Mouse (Mus musculus) macrophage (primary cell): Measurements from ENCODE around the gene Tmem273. TPM values are rescaled to one million over a fixed set of nuclear protein-coding genes. Genes with fewer than 3 reads are reported as not detected.

Experiments
- H3K27ac ChIP-seq: fragments of 350-480 bp; formaldehyde crosslinking; 2 replicates; pipeline ENCODE4 v1.9.0; 2021
- H3K36me3 ChIP-seq: fragments of 350-480 bp; formaldehyde crosslinking; 2 replicates; pipeline ENCODE4 v1.9.0; 2021; ENCODE audit errors: inconsistent target
- H3K4me3 ChIP-seq: fragments of 350-480 bp; formaldehyde crosslinking; 2 replicates; pipeline ENCODE4 v1.9.0; 2021; ENCODE audit errors: inconsistent target
- H3K79me2 ChIP-seq: fragments of 350-480 bp; formaldehyde crosslinking; 2 replicates; pipeline ENCODE4 v1.9.0; 2021; ENCODE audit errors: inconsistent target
- WGBS: methylation state at CpG from one replicate; pipeline ENCODE4 v1.1.7; 2026; ENCODE audit warnings: inconsistent platforms; ENCODE audit not compliant: missing documents; 5-methylcytosine and 5-hydroxymethylcytosine counted together
- polyA plus RNA-seq: library from polyadenylated mRNA; stranded (reverse); fragments of 250-400 nt; gene quantifications from 3 replicates; pipeline ENCODE4 v1.2.4, GENCODE M21; 2018; ENCODE audit warnings: inconsistent platforms

The Tmem273 gene
- polyA plus RNA-seq, 1 experiment from 2014 or later, result 50.0 TPM

GRCm38 (mm10) chr14:32823861-32824260 is 38.1 kb downstream of the Tmem273 start:
- Histone ChIP-seq H3K36me3 (no peaks in the 10 kb centered on the region), H3K4me3 (no peak overlapping the region), H3K27ac (no peak overlapping the region), H3K79me2 (no peaks in the 10 kb centered on the region)
- 20% methylated on average over 3 of the region's 3 CpGs for WGBS

- WGBS, result 77% methylated on average over 14 of the region's 14 CpGs
- Histone ChIP-seq H3K36me3 (no peaks in the 10 kb centered on the region), H3K79me2 (no peaks in the 10 kb centered on the region), H3K4me3 (no peak overlapping the region), H3K27ac (no peak overlapping the region)
These were observed 38.7 kb downstream of the Tmem273 start for GRCm38 (mm10) chr14:32824267-32825150.

DNA sequence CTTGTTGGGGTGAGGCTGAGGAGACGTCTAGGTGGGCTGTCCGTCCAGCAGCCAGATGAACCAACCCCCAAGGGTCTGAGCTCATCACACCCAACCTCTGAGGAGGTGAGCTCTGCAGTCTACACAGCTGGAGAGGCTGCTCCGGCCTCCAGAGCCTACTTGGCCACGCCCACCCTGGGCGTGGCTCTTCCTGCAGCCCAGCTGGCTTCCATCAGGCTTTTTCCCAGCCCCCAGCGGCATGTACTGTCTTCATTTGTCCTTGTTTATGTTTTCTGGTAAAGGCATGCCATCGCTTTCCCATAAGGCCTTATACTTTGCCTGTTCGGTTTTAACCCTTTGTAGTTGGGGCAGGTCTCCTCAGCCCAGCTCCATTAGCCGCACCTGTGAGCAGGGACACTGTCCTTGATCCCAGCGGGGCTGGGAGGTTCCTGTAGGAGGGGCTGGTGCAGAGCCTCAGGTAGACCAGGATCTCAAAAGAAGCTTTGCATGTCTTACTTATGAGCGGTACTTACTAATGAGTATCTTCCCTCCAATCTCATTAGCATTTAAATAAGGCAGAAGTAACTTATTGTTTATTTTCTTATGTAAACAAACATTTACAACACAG is 39.8 kb downstream of the Tmem273 start:
- no peaks in the 10 kb centered on the region for H3K36me3 ChIP-seq
- no peak overlapping the region for H3K4me3 ChIP-seq
- no peaks in the 10 kb centered on the region for H3K79me2 ChIP-seq
- H3K27ac ChIP-seq, result no peak overlapping the region
- 45% methylated on average over 11 of the region's 11 CpGs for WGBS

DNA sequence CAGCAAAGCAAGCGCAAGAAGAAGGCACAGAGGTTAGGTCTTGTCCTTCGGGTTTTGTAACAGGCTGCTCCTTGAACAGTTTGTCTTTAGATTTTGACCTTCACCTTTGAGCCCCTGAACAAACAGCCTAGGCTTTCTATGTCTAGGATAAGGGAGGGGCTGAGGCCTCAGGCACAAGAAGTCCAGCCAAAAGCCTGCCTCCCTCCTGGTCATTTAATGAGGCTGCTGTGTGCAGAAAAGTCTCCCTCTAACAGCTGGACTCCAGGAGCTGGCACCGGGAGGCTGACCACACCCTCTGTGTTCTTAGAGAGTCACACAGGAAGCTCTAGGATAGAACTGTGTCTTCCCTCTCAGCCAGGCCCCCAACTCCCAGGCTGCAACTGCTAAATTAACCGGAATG is 41.4 kb downstream of the Tmem273 start:
- H3K4me3 ChIP-seq, result no peak overlapping the region
- no peaks in the 10 kb centered on the region for H3K79me2 ChIP-seq
- 75% methylated on average over 4 of the region's 4 CpGs for WGBS
- H3K27ac ChIP-seq, result no peak overlapping the region
- no peaks in the 10 kb centered on the region for H3K36me3 ChIP-seq

DNA sequence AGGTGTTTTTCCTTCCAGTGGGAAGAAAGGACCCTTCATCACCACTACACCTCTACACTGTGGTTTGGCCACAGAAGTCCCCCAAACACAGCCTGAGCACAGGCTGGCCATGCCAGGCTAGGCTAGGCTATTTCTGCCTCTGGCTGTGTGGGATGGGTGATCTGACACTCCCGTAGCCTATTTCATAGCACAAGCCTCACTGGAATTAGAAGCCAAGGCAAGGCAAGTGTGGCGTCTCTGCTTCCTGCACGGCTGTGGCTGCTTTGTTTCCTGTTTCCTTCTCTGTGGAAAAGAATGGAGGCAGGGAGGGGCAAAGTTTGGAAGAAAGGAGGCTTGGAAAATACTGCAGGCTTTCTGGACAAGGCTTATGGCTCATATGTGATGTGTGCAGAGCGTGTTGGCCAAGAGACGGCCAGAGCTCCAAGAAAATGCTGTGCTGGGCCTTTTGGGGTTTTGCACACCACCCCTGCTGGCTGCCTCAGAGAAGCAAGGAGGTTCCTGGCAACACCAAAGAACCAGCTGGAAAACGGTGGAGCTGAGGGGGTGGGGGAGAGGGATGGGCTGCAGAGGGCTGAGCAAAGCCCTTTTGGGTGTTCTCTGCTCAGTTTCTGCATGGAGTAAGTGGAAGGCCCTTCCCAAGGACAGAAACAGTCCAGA is 42.4 kb downstream of the Tmem273 start:
- no peaks in the 10 kb centered on the region for H3K79me2 ChIP-seq
- no peak overlapping the region for H3K27ac ChIP-seq
- 59% methylated on average over 6 of the region's 6 CpGs for WGBS
- no peak overlapping the region for H3K4me3 ChIP-seq
- no peaks in the 10 kb centered on the region for H3K36me3 ChIP-seq

DNA sequence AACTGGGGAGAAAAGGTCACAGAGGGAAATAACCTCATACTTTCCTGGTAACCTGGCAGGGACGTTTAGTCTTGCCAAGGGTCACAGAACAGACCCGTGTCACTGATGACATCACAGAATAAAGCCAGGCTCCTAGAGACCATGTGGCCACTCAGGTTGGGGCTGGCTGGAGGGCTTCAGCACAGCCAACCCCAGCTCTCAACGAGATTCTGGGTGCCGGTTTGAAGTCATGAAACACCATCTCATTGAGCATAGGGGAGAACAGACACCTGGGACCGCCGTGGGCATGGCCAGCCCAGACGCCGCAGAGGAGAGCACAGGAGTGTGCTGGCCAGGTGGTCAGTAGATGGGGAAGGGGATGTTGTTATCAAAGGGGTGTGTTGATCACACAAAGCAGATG is 48.1 kb downstream of the Tmem273 start, which contains the start of gene Fam170b:
Fam170b (plus strand) TSS at position 116 of the 400 bp plus-strand sequence.
- H3K27ac ChIP-seq, result no peak within 1 kb of the TSS
- WGBS, result 82% methylated on average over 8 of the region's 8 CpGs
- H3K79me2 ChIP-seq, result no peaks in the 10 kb centered on the region
- H3K4me3 ChIP-seq, result no peak within 1 kb of the TSS
- no peaks in the 10 kb centered on the region for H3K36me3 ChIP-seq

DNA sequence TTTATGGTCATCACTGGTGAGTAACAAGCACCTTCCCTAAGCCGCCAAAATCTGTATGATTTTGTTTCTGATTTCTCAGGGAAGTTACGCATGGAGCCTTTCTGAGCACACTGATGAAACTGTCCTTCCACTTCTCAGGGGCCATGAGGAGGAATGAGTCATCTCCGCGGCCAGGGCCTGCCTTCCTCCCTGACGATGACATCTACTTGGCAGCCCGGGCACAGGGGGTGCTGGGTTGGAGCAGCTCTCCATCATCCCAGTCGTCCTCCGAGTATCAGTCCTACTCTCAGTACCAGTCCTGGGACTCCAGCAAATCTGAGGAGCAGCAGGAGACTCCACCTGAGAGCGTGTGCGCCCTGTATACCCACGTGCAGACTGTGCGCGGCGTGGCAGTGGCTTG is 49.4 kb downstream of the Tmem273 start:
- Histone ChIP-seq H3K79me2 (no peaks in the 10 kb centered on the region), H3K27ac (no peak overlapping the region), H3K36me3 (no peaks in the 10 kb centered on the region), H3K4me3 (no peak overlapping the region)
- WGBS, result 73% methylated on average over 14 of the region's 14 CpGs

- H3K36me3 ChIP-seq, result no peaks in the 10 kb centered on the region
- H3K79me2 ChIP-seq, result no peaks in the 10 kb centered on the region
- no peak overlapping the region for H3K27ac ChIP-seq
- H3K4me3 ChIP-seq, result no peak overlapping the region
- 94% methylated on average over 14 of the region's 14 CpGs for WGBS
These were observed 49.8 kb downstream of the Tmem273 start for GRCm38 (mm10) chr14:32835596-32835995.

DNA sequence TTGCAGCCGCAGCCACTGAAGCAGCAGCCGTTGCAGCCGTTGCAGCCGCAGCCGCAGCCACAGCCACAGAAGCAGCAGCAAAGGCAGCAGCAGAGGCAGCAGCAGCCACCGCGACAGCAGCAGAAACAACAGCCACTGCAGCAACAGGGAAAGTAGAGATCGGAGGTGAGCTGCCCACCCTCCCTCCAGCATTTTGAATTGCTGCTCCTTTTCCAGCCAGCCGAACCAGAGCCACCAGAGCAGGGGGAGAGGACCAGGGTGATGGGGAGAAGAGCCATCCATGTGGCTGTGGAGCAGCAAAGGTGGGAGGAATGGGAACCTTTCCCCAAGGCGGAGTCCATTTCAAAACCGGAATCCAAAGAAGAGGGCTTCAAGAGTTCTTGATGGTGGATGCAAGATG is 50.4 kb downstream of the Tmem273 start:
- WGBS, result 92% methylated on average over 8 of the region's 11 CpGs
- Histone ChIP-seq H3K79me2 (no peaks in the 10 kb centered on the region), H3K36me3 (no peaks in the 10 kb centered on the region), H3K27ac (no peak overlapping the region), H3K4me3 (no peak overlapping the region)

DNA sequence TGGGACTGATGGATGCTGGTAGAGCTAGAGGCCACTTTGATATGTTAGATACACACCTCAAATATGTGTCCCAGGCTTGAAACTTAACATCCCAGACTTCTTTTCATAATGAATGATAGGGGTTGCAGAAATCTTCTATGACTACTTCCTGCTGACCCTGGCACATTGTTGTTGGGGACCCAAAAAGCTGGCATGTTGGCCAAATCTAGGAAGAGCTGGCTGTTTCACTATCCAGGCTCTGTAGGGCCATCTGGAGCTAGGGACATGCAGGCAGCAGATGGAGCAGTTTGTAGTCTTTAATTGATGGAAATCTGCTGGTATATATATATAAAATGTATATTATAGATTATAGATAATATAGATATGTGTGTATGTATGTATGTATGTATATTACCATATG is 56.3 kb downstream of the Tmem273 start:
- Histone ChIP-seq H3K79me2 (no peaks in the 10 kb centered on the region), H3K4me3 (no peak overlapping the region), H3K27ac (no peak overlapping the region), H3K36me3 (no peaks in the 10 kb centered on the region)

GRCm38 (mm10) chr14:32854059-32854458 is 68.3 kb downstream of the Tmem273 start:
- Histone ChIP-seq H3K4me3 (no peak overlapping the region), H3K79me2 (no peaks in the 10 kb centered on the region), H3K27ac (no peak overlapping the region), H3K36me3 (no peaks in the 10 kb centered on the region)
- WGBS, result 87% methylated on average over 4 of the region's 4 CpGs

DNA sequence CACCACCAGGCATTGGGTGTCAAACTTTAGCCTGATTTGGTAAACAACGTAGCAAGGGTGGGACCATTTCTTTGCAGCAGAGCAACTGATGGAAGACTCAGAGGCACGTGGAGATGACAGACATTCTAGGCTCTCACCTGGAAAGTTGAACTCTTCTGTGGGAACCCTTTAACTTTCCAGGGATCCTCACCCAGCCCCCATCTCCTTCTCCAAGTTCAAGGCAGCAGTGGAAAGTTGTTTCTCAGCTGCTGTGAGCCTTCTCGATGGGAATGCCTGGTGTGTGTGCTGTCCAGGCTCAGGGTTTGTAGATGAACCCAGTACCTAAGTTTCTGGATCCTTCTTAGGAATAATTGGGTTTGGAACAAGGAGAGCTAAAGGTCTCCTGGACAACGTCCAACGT is 70.5 kb downstream of the Tmem273 start:
- Histone ChIP-seq H3K36me3 (no peaks in the 10 kb centered on the region), H3K4me3 (no peak overlapping the region), H3K27ac (no peak overlapping the region), H3K79me2 (no peaks in the 10 kb centered on the region)
- WGBS, result 47% methylated on average over 5 of the region's 5 CpGs

DNA sequence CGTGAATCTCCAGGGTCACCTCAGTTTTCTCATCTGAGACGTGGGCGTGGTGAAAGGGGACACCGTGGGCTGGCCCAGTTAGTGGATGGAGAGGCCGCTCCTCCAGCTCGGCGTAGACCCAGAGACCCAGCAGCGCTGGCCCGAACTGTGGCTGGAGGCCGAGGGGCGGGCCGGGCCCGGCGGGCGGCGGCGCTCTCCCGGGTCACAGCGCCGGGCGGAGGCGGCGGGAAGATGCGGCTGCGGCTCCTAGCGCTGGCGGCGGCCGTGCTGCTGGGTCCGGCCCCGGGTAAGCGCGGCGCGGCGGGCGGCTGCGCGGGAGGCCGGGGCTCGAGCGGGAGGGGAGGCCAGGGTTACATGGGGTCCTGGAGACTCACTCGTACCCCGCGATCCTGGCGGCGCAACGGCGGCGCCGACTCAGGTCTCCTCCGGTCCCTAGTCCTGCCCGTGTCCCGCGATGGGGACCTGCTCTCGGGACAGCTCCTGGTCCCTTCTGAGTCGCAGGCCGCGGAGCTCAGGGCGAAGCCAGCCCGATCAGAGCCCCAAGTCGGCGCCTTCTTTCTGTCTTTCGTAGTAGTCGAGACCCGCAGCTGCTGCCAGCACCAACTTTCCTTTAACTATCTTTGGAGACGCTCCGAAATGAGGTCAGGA is 71.0 kb downstream of the Tmem273 start, which contains the start of gene Vstm4:
Vstm4 (plus strand) TSS at position 76 of the 648 bp plus-strand sequence.
- 2% methylated on average over 67 of the region's 68 CpGs for WGBS
- Histone ChIP-seq H3K27ac (no peak within 1 kb of the TSS), H3K4me3 (no peak within 1 kb of the TSS), H3K79me2 (no peaks in the 10 kb centered on the region), H3K36me3 (no peaks in the 10 kb centered on the region)

DNA sequence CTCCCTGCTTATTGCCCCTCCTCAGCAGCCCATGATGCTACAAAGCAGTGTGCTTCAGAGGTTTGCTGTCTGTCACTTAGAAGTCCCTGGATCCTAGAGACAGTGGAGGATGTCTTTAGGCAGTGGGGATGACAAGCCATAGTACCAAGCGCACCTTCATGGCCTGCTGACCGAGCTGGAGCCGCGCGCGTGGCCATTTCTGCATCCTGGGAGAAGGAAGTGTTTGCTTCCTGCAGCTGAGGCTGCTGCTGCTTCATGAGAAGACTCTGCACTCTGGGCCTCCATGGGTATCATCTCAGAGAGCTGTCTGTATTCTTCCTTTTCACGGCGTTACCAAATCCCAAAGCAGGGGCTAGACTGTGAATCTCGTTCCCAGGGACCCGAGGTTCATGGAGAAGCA is 72.6 kb downstream of the Tmem273 start:
- no peak overlapping the region for H3K27ac ChIP-seq
- no peak overlapping the region for H3K4me3 ChIP-seq
- 77% methylated on average over 10 of the region's 10 CpGs for WGBS
- H3K36me3 ChIP-seq, result no peaks in the 10 kb centered on the region
- H3K79me2 ChIP-seq, result no peaks in the 10 kb centered on the region
